Mouse (Mus musculus) kidney, embryonic 14.5 days (tissue): ENCODE measurements at regions not wholly inside any gene's neighbourhood (a gene's known extent, or its start where the extent isn't known, plus 50 kb on each side); places are given as distances from the start of the nearest gene placed in this dataset.

ENCODE experiments used
- ATAC-seq: fragments of 200-750 bp; cut with Nextera tagmentation; 2 replicates; pipeline ENCODE4 v1.8.0; 2017; ENCODE audit warnings: moderate number of reproducible peaks, mild to moderate bottlenecking, moderate TSS enrichment, moderate library complexity; ENCODE audit not compliant: low FRiP score, low TSS enrichment
- H3K27ac ChIP-seq: fragments of 300-500 bp; sonication (generic); 2 replicates; pipeline ENCODE4 v1.5.1; 2014; ENCODE audit warnings: low read depth, mild to moderate bottlenecking, low read length, moderate library complexity, mixed read lengths
- H3K27me3 ChIP-seq: fragments of 300-500 bp; sonication (generic); 2 replicates; pipeline ENCODE4 v1.6.1; 2014; ENCODE audit warnings: mild to moderate bottlenecking, low read length; ENCODE audit not compliant: control insufficient read depth, insufficient read depth
- H3K36me3 ChIP-seq: fragments of 300-500 bp; sonication (generic); 2 replicates; pipeline ENCODE4 v1.6.1; 2014; ENCODE audit warnings: low read length, mixed read lengths; ENCODE audit not compliant: control insufficient read depth, insufficient read depth
- H3K4me1 ChIP-seq: fragments of 300-500 bp; sonication (generic); 2 replicates; pipeline ENCODE4 v1.6.1; 2014; ENCODE audit warnings: low read length, mixed read lengths; ENCODE audit not compliant: control insufficient read depth, insufficient read depth
- H3K4me2 ChIP-seq: fragments of 300-500 bp; sonication (generic); replicated peaks from 2 replicates; pipeline ENCODE4 v1.6.1; 2014; ENCODE audit warnings: low read depth, mild to moderate bottlenecking, low read length
- H3K4me3 ChIP-seq: fragments of 300-500 bp; sonication (generic); 2 replicates; pipeline ENCODE4 v1.5.1; 2014; ENCODE audit warnings: mild to moderate bottlenecking, low read length
- H3K9ac ChIP-seq: fragments of 300-500 bp; sonication (generic); 2 replicates; pipeline ENCODE4 v1.6.1; 2014; ENCODE audit warnings: low read depth, mild to moderate bottlenecking, low read length, moderate library complexity
- H3K9me3 ChIP-seq: fragments of 300-500 bp; sonication (generic); 2 replicates; pipeline ENCODE4 v1.6.1; 2016; ENCODE audit warnings: low read length; ENCODE audit not compliant: control insufficient read depth
- WGBS: fragments of 180-500 bp; shearing (Covaris S2); extraction: QIAGEN DNeasy Blood & Tissue Kit; methylation state at CpG from one replicate; pipeline ENCODE4 v1.1.7; 2014; 5-methylcytosine and 5-hydroxymethylcytosine counted together

DNA sequence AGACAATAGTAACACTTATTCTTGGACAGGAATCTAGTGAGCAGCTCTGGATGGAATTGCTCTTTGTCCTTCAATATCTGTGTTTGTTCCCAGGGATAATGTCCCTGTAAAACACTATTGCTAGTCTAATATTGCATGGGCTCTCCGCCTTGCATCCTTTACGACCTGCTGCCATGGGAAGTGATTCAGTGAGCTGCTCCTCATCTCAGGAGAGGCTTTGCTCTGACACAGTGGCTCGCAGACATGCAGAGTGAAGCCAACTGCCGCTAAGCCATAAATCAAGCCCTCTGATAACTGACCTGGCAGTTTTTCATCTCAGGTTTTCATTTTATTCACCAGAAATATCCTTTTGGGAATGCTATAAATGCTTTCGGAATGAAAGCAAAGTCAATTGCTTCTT, 143.5 kb downstream of the Tpbg start:
- Histone ChIP-seq H3K36me3 (no peaks in the 10 kb centered on the region), H3K27me3 (no peaks in the 10 kb centered on the region), H3K9me3 (no peaks in the 10 kb centered on the region), H3K9ac (no peak overlapping the region), H3K4me1 (no peaks in the 10 kb centered on the region), H3K4me2 (no peak overlapping the region), H3K4me3 (no peak overlapping the region), H3K27ac (no peak overlapping the region)
- peak; percentile 71; the same call in 1 of the 2 replicates for ATAC-seq
- 22% methylated on average over 5 of the region's 5 CpGs for WGBS

DNA sequence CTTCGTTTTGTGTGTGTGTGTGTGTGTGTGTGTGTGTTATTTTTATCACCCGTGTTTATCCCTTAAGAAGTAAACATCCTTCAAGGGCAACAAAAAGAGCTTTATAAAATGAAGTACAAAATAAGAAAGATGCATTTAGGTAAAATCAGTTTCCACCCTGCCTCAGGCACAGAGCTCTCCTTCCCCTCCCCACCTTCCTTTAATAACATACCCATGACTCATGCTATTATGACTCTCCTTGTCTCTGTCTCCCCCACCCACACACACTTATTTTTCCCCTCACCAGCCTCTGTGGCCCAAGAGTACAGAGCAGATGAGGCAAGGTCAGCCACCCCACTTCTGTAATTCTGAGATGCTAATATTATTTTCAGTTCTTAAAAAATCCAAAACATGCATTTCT, 144.0 kb downstream of the Tpbg start:
- Histone ChIP-seq H3K9me3 (no peaks in the 10 kb centered on the region), H3K4me1 (no peaks in the 10 kb centered on the region), H3K4me3 (no peak overlapping the region), H3K9ac (no peak overlapping the region), H3K27ac (no peak overlapping the region), H3K36me3 (no peaks in the 10 kb centered on the region), H3K4me2 (no peak overlapping the region), H3K27me3 (no peaks in the 10 kb centered on the region)
- ATAC-seq = no peak
- WGBS = 53% methylated on average over 2 of the region's 2 CpGs

DNA sequence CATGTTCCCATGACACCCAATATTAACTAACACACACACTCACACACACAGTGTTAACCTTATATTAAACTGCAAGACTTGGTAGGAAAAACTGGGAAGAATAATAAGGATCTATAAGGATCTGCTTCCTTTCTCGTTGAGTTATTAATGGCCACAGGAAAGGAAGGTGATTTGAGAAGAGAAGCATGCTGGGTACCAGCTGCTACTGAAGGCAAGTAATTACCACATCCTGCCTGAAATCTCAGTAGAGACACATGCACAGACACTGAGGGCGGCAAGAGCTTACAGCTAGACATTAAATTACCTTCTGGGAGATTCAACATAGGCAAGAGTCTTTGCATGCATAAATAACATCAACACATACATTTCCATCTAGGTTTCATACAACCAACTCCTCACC, 160.8 kb downstream of the Tpbg start:
- Histone ChIP-seq H3K4me2 (no peak overlapping the region), H3K27ac (no peak overlapping the region), H3K4me1 (no peaks in the 10 kb centered on the region), H3K27me3 (no peaks in the 10 kb centered on the region), H3K9ac (no peak overlapping the region), H3K4me3 (no peak overlapping the region), H3K9me3 (no peaks in the 10 kb centered on the region), H3K36me3 (no peaks in the 10 kb centered on the region)
- WGBS = 60% methylated on average over 2 of the region's 2 CpGs
- ATAC-seq = no peak

DNA sequence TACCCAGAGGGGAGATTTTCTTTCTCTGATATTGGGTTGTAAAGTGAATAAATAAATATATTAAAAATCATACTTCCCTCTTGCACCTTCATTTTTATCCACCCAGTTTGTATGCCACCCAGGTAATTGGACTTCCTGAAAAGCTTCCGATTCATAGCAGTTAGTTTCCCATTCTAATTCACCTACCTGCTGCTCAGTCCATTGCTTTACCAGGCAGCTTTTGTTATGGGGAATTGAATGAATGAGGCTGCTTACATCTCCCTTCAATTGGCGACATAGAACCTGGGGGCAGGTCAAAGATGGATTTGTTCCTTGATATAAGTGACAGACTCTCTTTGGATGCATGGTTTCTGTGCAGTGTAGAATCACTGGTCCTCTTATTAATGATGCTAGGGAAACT, 169.5 kb downstream of the Tpbg start:
- whole genome bisulfite sequencing = 70% methylated on average over 2 of the region's 2 CpGs
- no peaks in the 10 kb centered on the region for H3K9me3 ChIP-seq
- no peak overlapping the region for H3K9ac ChIP-seq
- H3K4me3 ChIP-seq = no peak overlapping the region
- no peak for ATAC-seq
- no peaks in the 10 kb centered on the region for H3K27me3 ChIP-seq
- H3K36me3 ChIP-seq = no peaks in the 10 kb centered on the region
- H3K27ac ChIP-seq = no peak overlapping the region
- no peak overlapping the region for H3K4me2 ChIP-seq
- H3K4me1 ChIP-seq = no peaks in the 10 kb centered on the region

DNA sequence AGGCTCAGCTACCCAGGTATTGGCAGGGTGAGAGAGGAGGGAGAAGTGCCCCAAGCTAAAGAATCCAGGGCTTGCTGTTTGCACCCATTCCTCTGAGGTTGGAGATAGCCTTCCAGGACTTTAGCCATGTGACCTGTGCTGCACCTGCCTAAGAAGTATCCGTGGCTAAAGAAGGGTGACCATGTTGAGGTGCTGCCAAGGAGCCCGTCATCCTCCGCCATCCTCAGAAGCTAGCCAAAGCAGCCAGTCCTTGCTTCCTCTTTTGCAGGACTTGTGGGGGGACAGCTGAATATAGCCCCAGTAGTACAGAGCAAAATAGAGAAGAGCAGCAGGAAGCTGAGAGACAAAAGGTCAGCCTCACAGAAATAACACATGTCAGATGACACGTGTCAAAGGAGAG, 173.7 kb downstream of the Tpbg start:
- no peak overlapping the region for H3K4me3 ChIP-seq
- 72% methylated on average over 4 of the region's 4 CpGs for WGBS
- no peak overlapping the region for H3K4me2 ChIP-seq
- H3K4me1 ChIP-seq = no peaks in the 10 kb centered on the region; the same call in 1 of the 2 replicates
- H3K36me3 ChIP-seq = no peaks in the 10 kb centered on the region
- no peaks in the 10 kb centered on the region for H3K9me3 ChIP-seq
- no peaks in the 10 kb centered on the region for H3K27me3 ChIP-seq
- H3K9ac ChIP-seq = no peak overlapping the region
- ATAC-seq = no peak
- no peak overlapping the region for H3K27ac ChIP-seq

DNA sequence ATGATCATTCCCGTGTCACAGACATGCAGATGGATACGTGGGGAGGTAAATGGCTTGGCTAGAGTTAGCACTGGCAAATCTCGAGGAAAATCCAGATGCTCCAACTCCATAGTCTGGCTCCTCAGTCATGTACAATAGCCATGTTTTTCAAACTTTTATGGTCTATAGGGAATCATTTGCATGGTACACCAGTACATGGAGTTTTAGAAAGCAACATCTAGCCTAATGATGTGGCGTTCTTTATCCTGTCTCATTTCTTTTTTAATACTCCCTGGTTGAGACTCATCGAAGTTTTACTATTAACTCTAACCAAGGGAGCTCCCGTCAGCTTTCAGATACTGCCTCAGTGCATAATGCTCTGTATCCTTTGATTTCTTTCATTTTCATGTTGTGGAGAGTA, 178.0 kb downstream of the Tpbg start:
- H3K36me3 ChIP-seq = no peaks in the 10 kb centered on the region
- no peaks in the 10 kb centered on the region for H3K9me3 ChIP-seq
- H3K4me2 ChIP-seq = no peak overlapping the region
- 92% methylated on average over 6 of the region's 6 CpGs for WGBS
- ATAC-seq = no peak
- H3K27me3 ChIP-seq = no peaks in the 10 kb centered on the region
- no peak overlapping the region for H3K27ac ChIP-seq
- no peak overlapping the region for H3K4me3 ChIP-seq
- H3K4me1 ChIP-seq = no peaks in the 10 kb centered on the region; the same call in 1 of the 2 replicates
- no peak overlapping the region for H3K9ac ChIP-seq

DNA sequence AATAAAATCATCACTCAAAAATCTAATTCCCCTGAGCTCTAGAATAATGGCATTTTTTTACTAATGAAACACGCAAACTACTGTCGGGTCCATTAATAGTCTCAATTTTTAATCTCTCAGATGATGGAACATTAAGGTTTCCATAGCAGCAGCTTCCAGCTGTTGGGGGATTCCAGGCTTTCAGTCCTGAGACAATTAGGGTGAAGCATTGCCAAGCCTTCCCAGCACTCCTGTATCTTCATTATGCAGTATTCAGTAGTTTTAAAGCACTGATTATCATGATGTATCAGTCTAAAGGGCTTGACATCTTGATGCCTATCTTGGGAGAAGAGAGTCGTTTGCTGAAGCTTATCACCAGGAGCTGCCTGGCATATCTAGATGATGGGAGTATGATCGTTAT, 178.6 kb downstream of the Tpbg start:
- no peak for ATAC-seq
- no peaks in the 10 kb centered on the region for H3K36me3 ChIP-seq
- H3K9ac ChIP-seq = no peak overlapping the region
- no peaks in the 10 kb centered on the region; the same call in 1 of the 2 replicates for H3K4me1 ChIP-seq
- no peak overlapping the region for H3K27ac ChIP-seq
- WGBS = 85% methylated on average over 4 of the region's 4 CpGs
- no peak overlapping the region for H3K4me3 ChIP-seq
- no peaks in the 10 kb centered on the region for H3K9me3 ChIP-seq
- no peaks in the 10 kb centered on the region for H3K27me3 ChIP-seq
- no peak overlapping the region for H3K4me2 ChIP-seq

DNA sequence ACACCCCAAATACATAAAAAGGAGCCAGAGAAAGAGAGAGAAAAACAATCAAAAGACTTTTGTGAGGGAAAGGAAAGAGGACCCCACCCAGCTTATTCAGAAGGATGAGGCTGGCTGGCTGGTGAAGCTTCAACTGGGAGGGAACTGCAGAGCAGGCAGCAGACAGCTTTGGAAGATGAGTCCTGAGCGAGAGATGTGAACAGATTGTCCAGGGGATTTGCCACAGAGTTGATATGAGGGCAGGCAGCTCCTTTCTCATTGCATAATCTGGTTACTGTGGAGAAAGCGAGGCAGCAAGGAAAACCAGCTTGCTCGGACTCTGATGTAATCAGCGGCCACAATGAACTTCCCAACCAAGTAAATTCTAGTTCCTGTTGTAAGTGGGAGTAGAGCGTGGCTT, 188.6 kb downstream of the Tpbg start:
- Histone ChIP-seq H3K4me2 (no peak overlapping the region), H3K4me3 (no peak overlapping the region), H3K9me3 (no peaks in the 10 kb centered on the region), H3K4me1 (no peaks in the 10 kb centered on the region), H3K27ac (no peak overlapping the region), H3K36me3 (no peaks in the 10 kb centered on the region), H3K9ac (no peak overlapping the region), H3K27me3 (no peaks in the 10 kb centered on the region)
- WGBS = 68% methylated on average over 5 of the region's 5 CpGs
- ATAC-seq = no peak

DNA sequence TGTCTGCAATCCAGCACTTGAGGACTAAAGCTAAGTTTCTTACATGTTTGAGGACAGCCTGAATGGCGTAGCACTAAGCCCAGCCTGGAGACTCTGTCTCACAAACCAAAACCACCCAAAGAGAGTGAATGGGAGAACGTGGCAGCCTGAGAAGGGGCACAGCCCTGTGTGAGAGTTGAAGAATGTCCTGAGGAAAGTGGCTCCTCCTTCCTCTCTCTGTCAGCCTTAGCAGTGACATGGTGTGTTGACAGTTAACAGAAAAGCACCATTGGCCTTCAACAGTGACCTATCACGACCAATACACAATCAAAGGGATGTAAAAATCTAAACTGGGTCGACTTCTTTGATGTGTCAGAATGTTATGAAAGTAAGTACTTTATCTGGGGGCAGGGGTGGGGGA, 201.9 kb downstream of the Tpbg start:
- Histone ChIP-seq H3K36me3 (no peaks in the 10 kb centered on the region), H3K4me2 (no peak overlapping the region), H3K9me3 (no peaks in the 10 kb centered on the region), H3K4me1 (no peaks in the 10 kb centered on the region), H3K27me3 (no peaks in the 10 kb centered on the region), H3K27ac (no peak overlapping the region), H3K4me3 (no peak overlapping the region), H3K9ac (no peak overlapping the region)
- no peak for ATAC-seq
- WGBS = 57% methylated on average over 4 of the region's 4 CpGs

DNA sequence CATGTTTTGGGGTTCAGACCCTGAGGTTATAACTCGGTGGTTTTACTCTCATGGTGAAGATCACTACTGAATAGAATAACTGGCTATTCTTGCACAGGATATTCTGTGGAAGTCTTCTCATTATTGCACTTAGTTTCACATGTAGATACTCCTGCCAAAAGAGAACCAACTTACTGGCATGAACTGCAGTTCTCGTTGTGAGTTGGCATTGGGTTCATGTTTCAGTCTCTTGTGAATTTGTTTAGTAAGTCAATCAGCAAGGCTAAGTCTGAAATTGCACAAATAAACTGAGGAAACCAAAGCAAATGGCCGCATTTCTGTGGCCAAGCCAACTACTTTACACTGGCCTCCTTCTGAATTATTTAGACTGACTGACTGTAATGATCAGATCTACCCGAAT, 215.9 kb downstream of the Tpbg start:
- H3K27me3 ChIP-seq = no peaks in the 10 kb centered on the region
- H3K4me2 ChIP-seq = no peak overlapping the region
- ATAC-seq = no peak
- no peak overlapping the region for H3K4me3 ChIP-seq
- no peaks in the 10 kb centered on the region for H3K36me3 ChIP-seq
- H3K9me3 ChIP-seq = no peaks in the 10 kb centered on the region
- 84% methylated on average over 4 of the region's 4 CpGs for WGBS
- no peaks in the 10 kb centered on the region for H3K4me1 ChIP-seq
- no peak overlapping the region for H3K9ac ChIP-seq
- no peak overlapping the region for H3K27ac ChIP-seq
